ENCODE assay signal across 9 mouse cellular contexts in the genomic region with DNA sequence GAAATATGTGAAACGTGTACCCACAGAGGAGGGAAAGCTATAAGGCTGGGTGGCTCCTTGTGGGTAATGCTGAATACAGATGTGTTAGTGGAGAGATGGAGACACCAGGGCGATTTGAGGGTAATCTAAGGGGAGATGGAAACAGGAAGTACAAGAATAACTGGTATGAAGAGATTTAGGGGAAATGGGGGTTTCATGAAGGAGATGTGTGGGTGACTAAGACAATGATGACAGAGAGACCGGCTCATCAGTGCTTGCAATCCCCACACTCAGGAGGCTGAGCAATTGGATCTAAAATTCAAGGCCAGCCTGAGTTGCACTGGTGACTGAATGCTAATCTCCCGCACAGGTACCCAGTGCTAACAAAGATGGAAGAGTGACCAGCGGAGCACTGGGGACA. TPM values are rescaled to one million over a fixed set of nuclear protein-coding genes. Genes with fewer than 3 reads are reported as not detected.
DNase-seq lines count a peak whose midpoint lies in the region; ATAC-seq and TF ChIP-seq lines count a peak whose summit lies in the region.
"Had no signal": no experiment of that assay in that cellular context is flagged by ENCODE, and none has a peak within 500 bp of the region (broad histone marks: within the 10 kb centered on the region; RNA-seq: fewer than 3 reads in every experiment).

No protein-coding gene starts in this region.

- H3K9me3 ChIP-seq in erythroblast, embryonic 14.5 days (ENCODE audit: control insufficient read depth, low read length), result no peaks in the 10 kb centered on the region
- no peaks in the 10 kb centered on the region for H3K9me3 ChIP-seq in liver, postnatal 0 days (ENCODE audit: low read length)

- H3K4me3 ChIP-seq in erythroblast, embryonic 14.5 days (replicated peaks), result peak overlapping the region; percentile 77
- peak overlapping the region; percentile 59; the same call in 1 of the 2 replicates for H3K4me3 ChIP-seq in liver, postnatal 0 days (ENCODE audit: low read depth, low read length)

- H3K9ac ChIP-seq in liver, postnatal 0 days (replicated peaks), result no peak overlapping the region

- no peak overlapping the region for H3K27ac ChIP-seq in liver, postnatal 0 days (ENCODE audit: low read depth)

- no peaks in the 10 kb centered on the region for H3K27me3 ChIP-seq in erythroblast, embryonic 14.5 days (ENCODE audit: control insufficient read depth)
- no peaks in the 10 kb centered on the region for H3K27me3 ChIP-seq in liver, postnatal 0 days (ENCODE audit: insufficient read depth, low read length)

- no peak for TF ChIP-seq CTCF in liver, postnatal 0 days (IDR thresholded peaks at IDR 0.05; ENCODE audit: low read depth)

- peaks cover 21% of the 10 kb centered on the region for H3K36me3 ChIP-seq in erythroblast, embryonic 14.5 days (ENCODE audit: control insufficient read depth)
- H3K36me3 ChIP-seq in liver, postnatal 0 days (replicated peaks; ENCODE audit: insufficient read depth, low read length), result no peaks in the 10 kb centered on the region

- 43% methylated on average over 5 of the region's 5 CpGs for WGBS in liver, postnatal 0 days (ENCODE audit: insufficient replicate concordance)

- DNase-seq in CD4-positive helper T cell, adult 2 months (ENCODE audit: low read depth, low spot score), result peak; percentile 11
- DNase-seq in liver, postnatal 0 days, result no peak
- no peak for DNase-seq in embryo, embryonic 9.5 days (ENCODE audit: extremely low spot score)
- no peak for DNase-seq in left cerebral cortex, adult 11 months (ENCODE audit: low spot score)
- DNase-seq in right cerebral cortex, postnatal 36 days (ENCODE audit: low spot score in 2 of 2), result no peak
- DNase-seq: kidney, adult 18-20 months had no signal

- peaks cover 41% of the 10 kb centered on the region for H3K4me1 ChIP-seq in erythroblast, embryonic 14.5 days (ENCODE audit: control insufficient read depth)
- H3K4me1 ChIP-seq in liver, postnatal 0 days (ENCODE audit: insufficient read depth), result peaks cover 10% of the 10 kb centered on the region

- ATAC-seq in erythroblast, adult 5-6 weeks (replicated peaks; ENCODE audit: low FRiP score, poor library complexity, severe bottlenecking), result no peak
- ATAC-seq in granulocyte monocyte progenitor cell, adult 5-6 weeks (replicated peaks; ENCODE audit: poor library complexity, severe bottlenecking), result peak; percentile 66
- ATAC-seq in liver, postnatal 0 days, result no peak

- TF ChIP-seq EP300 in liver, postnatal 0 days (IDR thresholded peaks at IDR 0.05; ENCODE audit: low read depth), result no peak

- H3K4me2 ChIP-seq in liver, postnatal 0 days (ENCODE audit: low read depth, low read length), result peak overlapping the region; percentile 81

RNA-seq across cellular contexts. Expression of a gene that starts 0.9 kb away (rescaled TPM):
- polyA plus RNA-seq in erythroblast, embryonic 14.5 days (2012), result 19.1 and 24.1 TPM in 2 replicates
- 128 and 139 TPM in 2 replicates for total RNA-seq in erythroblast, adult 5-6 weeks (2015; ENCODE audit: low replicate concordance)
- total RNA-seq in erythroblast, adult 5-6 weeks (2017; ENCODE audit: low replicate concordance), result 73.6 and 84.7 TPM in 2 replicates
- total RNA-seq in granulocyte monocyte progenitor cell, adult 5-6 weeks (2014; fragmentation: Nextera tagmentation), result 3.8 and 10.6 TPM in 2 replicates
- total RNA-seq in granulocyte monocyte progenitor cell, adult 5-6 weeks (2017), result 3.8 and 6.3 TPM in 2 replicates
- polyA plus RNA-seq in liver, postnatal 0 days (2015; fragmentation: Nextera tagmentation; extraction: Ambion mirVana), result 46.5 and 49.3 TPM in 2 replicates

RNA-seq across cellular contexts. Expression of a gene that starts 1.0 kb away (rescaled TPM):
- polyA plus RNA-seq in erythroblast, embryonic 14.5 days (2012), result 6.6 and 8.3 TPM in 2 replicates
- total RNA-seq in erythroblast, adult 5-6 weeks (2015; ENCODE audit: low replicate concordance), result 2.9 TPM in 1 of 2 replicates, not detected in the other
- total RNA-seq in erythroblast, adult 5-6 weeks (2017; ENCODE audit: low replicate concordance), result 3.6 and 10.4 TPM in 2 replicates
- 16.9 and 18.4 TPM in 2 replicates for total RNA-seq in granulocyte monocyte progenitor cell, adult 5-6 weeks (2014; fragmentation: Nextera tagmentation)
- total RNA-seq in granulocyte monocyte progenitor cell, adult 5-6 weeks (2017), result 4.7 and 6.6 TPM in 2 replicates
- 8.6 and 9.0 TPM in 2 replicates for polyA plus RNA-seq in liver, postnatal 0 days (2015; fragmentation: Nextera tagmentation; extraction: Ambion mirVana)

RNA-seq across cellular contexts. Expression of a gene that starts 29.0 kb away (rescaled TPM):
- 0.27 and 0.38 TPM in 2 replicates for polyA plus RNA-seq in erythroblast, embryonic 14.5 days (2012)
- total RNA-seq in erythroblast, adult 5-6 weeks (2015; ENCODE audit: low replicate concordance), result not detected in 2 replicates
- not detected in 2 replicates for total RNA-seq in erythroblast, adult 5-6 weeks (2017; ENCODE audit: low replicate concordance)
- 1.4 TPM in 1 of 2 replicates, not detected in the other for total RNA-seq in granulocyte monocyte progenitor cell, adult 5-6 weeks (2014; fragmentation: Nextera tagmentation)
- total RNA-seq in granulocyte monocyte progenitor cell, adult 5-6 weeks (2017), result 0.05 and 0.09 TPM in 2 replicates
- polyA plus RNA-seq in liver, postnatal 0 days (2015; fragmentation: Nextera tagmentation; extraction: Ambion mirVana), result 0.04 TPM in 1 of 2 replicates, not detected in the other

RNA-seq across cellular contexts. Expression of a gene that starts 39.3 kb away (rescaled TPM):
- 4.8 and 5.3 TPM in 2 replicates for polyA plus RNA-seq in erythroblast, embryonic 14.5 days (2012)
- 22.7 and 25.1 TPM in 2 replicates for total RNA-seq in erythroblast, adult 5-6 weeks (2015; ENCODE audit: low replicate concordance)
- 51.2 and 57.6 TPM in 2 replicates for total RNA-seq in erythroblast, adult 5-6 weeks (2017; ENCODE audit: low replicate concordance)
- 36.1 and 48.5 TPM in 2 replicates for total RNA-seq in granulocyte monocyte progenitor cell, adult 5-6 weeks (2014; fragmentation: Nextera tagmentation)
- total RNA-seq in granulocyte monocyte progenitor cell, adult 5-6 weeks (2017), result 43.7 and 45.4 TPM in 2 replicates
- polyA plus RNA-seq in liver, postnatal 0 days (2015; fragmentation: Nextera tagmentation; extraction: Ambion mirVana), result 24.0 and 25.5 TPM in 2 replicates

RNA-seq across cellular contexts. Expression of a gene that starts 52.9 kb away (rescaled TPM):
- 0.41 TPM in 2 replicates for polyA plus RNA-seq in erythroblast, embryonic 14.5 days (2012)
- total RNA-seq in erythroblast, adult 5-6 weeks (2015; ENCODE audit: low replicate concordance), result not detected in 2 replicates
- total RNA-seq in erythroblast, adult 5-6 weeks (2017; ENCODE audit: low replicate concordance), result 0.28 and 0.43 TPM in 2 replicates
- total RNA-seq in granulocyte monocyte progenitor cell, adult 5-6 weeks (2014; fragmentation: Nextera tagmentation), result 0.13 and 1.4 TPM in 2 replicates
- 0.52 and 0.62 TPM in 2 replicates for total RNA-seq in granulocyte monocyte progenitor cell, adult 5-6 weeks (2017)
- 0.25 and 0.28 TPM in 2 replicates for polyA plus RNA-seq in liver, postnatal 0 days (2015; fragmentation: Nextera tagmentation; extraction: Ambion mirVana)

Comparison
In these comparisons a context has a peak if more than half of its experiments do, and no peak if none do; other contexts are left out.
1. RNA of a gene that starts 0.9 kb away (total RNA-seq): 73.6 to 139 TPM in erythroblast, adult 5-6 weeks; 3.8 to 10.6 TPM in granulocyte monocyte progenitor cell, adult 5-6 weeks; every median in the first group is over 4 times any median in the second.